Mouse (Mus musculus) neural tube, embryonic 14.5 days (tissue): ENCODE results near the gene Il12rb2. TPM values are rescaled to one million over a fixed set of nuclear protein-coding genes. Genes with fewer than 3 reads are reported as not detected.

Experiments
- ATAC-seq: fragments of 200-750 bp; cut with Nextera tagmentation; 2 replicates; pipeline ENCODE4 v1.8.0; 2017; ENCODE audit warnings: low read depth, mild to moderate bottlenecking, moderate TSS enrichment, moderate library complexity
- H3K27ac ChIP-seq: fragments of 300-500 bp; sonication (generic); 2 replicates; pipeline ENCODE4 v1.5.1; 2014; ENCODE audit warnings: low read depth, mild to moderate bottlenecking, control low read depth, low read length, moderate library complexity, mixed read lengths
- H3K27me3 ChIP-seq: fragments of 300-500 bp; sonication (generic); 2 replicates; pipeline ENCODE4 v1.6.1; 2014; ENCODE audit warnings: low read length; ENCODE audit not compliant: control insufficient read depth, insufficient read depth
- H3K36me3 ChIP-seq: fragments of 300-500 bp; sonication (generic); 2 replicates; pipeline ENCODE4 v1.6.1; 2014; ENCODE audit warnings: low read length, mixed read lengths; ENCODE audit not compliant: control insufficient read depth, insufficient read depth
- H3K4me1 ChIP-seq: fragments of 300-500 bp; sonication (generic); 2 replicates; pipeline ENCODE4 v1.6.1; 2014; ENCODE audit warnings: low read length; ENCODE audit not compliant: control insufficient read depth, insufficient read depth
- H3K4me2 ChIP-seq: fragments of 300-500 bp; sonication (generic); 2 replicates; pipeline ENCODE4 v1.6.1; 2014; ENCODE audit warnings: mild to moderate bottlenecking, low read depth, low read length, control low read depth
- H3K4me3 ChIP-seq: fragments of 300-500 bp; sonication (generic); 2 replicates; pipeline ENCODE4 v1.5.1; 2014; ENCODE audit warnings: low read depth, low read length, control low read depth, mixed read lengths
- H3K9ac ChIP-seq: fragments of 300-500 bp; sonication (generic); replicated peaks from 2 replicates; pipeline ENCODE4 v1.6.1; 2014; ENCODE audit warnings: low read depth, mild to moderate bottlenecking, control low read depth, low read length, mixed read lengths
- H3K9me3 ChIP-seq: fragments of 300-500 bp; sonication (generic); 2 replicates; pipeline ENCODE4 v1.6.1; 2016; ENCODE audit warnings: low read length; ENCODE audit not compliant: control insufficient read depth
- WGBS: fragments of 180-500 bp; shearing (Covaris S2); extraction: QIAGEN DNeasy Blood & Tissue Kit; methylation state at CpG from one replicate; pipeline ENCODE4 v1.1.7; 2014; 5-methylcytosine and 5-hydroxymethylcytosine counted together
- polyA plus RNA-seq: library from polyadenylated mRNA; unstranded; fragments of >200 nt; fragmentation: Nextera tagmentation; extraction: Ambion mirVana; gene quantifications from 2 replicates; pipeline ENCODE4 v1.2.1, GENCODE M21; 2014

Gene Il12rb2
- polyA plus RNA-seq, 1 experiment from 2014 or later, result 0.11 TPM

- Histone ChIP-seq H3K4me1 (no peaks in the 10 kb centered on the region), H3K27ac (no peak overlapping the region), H3K4me2 (no peak overlapping the region), H3K9ac (no peak overlapping the region), H3K27me3 (no peaks in the 10 kb centered on the region), H3K9me3 (no peaks in the 10 kb centered on the region), H3K4me3 (no peak overlapping the region), H3K36me3 (no peaks in the 10 kb centered on the region)
- no peak for ATAC-seq
- WGBS, result 93% methylated on average over 10 of the region's 10 CpGs
Observed at GRCm38 (mm10) chr6:67303210-67303609, 72.8 kb downstream of the Il12rb2 start.

GRCm38 (mm10) chr6:67302471-67302870 is 73.5 kb downstream of the Il12rb2 start:
- H3K4me3 ChIP-seq, result no peak overlapping the region
- no peaks in the 10 kb centered on the region for H3K4me1 ChIP-seq
- no peak overlapping the region for H3K9ac ChIP-seq
- no peaks in the 10 kb centered on the region for H3K27me3 ChIP-seq
- WGBS, result 92% methylated on average over 4 of the region's 4 CpGs
- H3K27ac ChIP-seq, result no peak overlapping the region
- H3K36me3 ChIP-seq, result no peaks in the 10 kb centered on the region
- ATAC-seq, result no peak
- H3K4me2 ChIP-seq, result no peak overlapping the region
- no peaks in the 10 kb centered on the region for H3K9me3 ChIP-seq

DNA sequence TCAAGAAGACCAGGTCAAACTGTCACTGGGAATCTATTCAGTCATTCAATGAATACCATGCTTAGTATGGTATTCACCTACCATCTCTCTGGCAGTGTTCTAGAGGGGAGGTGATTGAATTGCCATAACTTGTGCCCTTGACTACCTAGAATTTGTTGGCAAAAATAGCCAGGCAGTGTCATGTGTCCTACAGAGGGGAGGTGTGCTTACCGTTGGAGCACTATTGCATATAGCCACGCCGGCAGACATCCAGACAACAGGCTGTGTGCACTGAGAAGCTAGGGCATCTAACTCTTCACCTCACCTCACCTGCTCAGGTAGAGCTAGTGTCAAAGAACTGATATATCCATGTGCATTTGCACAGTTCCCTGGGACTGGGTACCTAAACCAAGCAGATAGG is 74.8 kb downstream of the Il12rb2 start:
- no peak overlapping the region for H3K27ac ChIP-seq
- H3K27me3 ChIP-seq, result no peaks in the 10 kb centered on the region
- H3K4me1 ChIP-seq, result no peaks in the 10 kb centered on the region
- H3K36me3 ChIP-seq, result no peaks in the 10 kb centered on the region
- no peaks in the 10 kb centered on the region for H3K9me3 ChIP-seq
- no peak overlapping the region for H3K4me3 ChIP-seq
- no peak overlapping the region for H3K9ac ChIP-seq
- H3K4me2 ChIP-seq, result no peak overlapping the region
- WGBS, result 98% methylated on average over 3 of the region's 3 CpGs
- ATAC-seq, result no peak

GRCm38 (mm10) chr6:67300710-67301163 is 75.3 kb downstream of the Il12rb2 start:
- no peaks in the 10 kb centered on the region for H3K27me3 ChIP-seq
- no peak overlapping the region for H3K4me2 ChIP-seq
- no peaks in the 10 kb centered on the region for H3K36me3 ChIP-seq
- H3K9ac ChIP-seq, result no peak overlapping the region
- no peak overlapping the region for H3K27ac ChIP-seq
- ATAC-seq, result no peak
- H3K9me3 ChIP-seq, result no peaks in the 10 kb centered on the region
- no peaks in the 10 kb centered on the region for H3K4me1 ChIP-seq
- 57% methylated on average over 6 of the region's 6 CpGs for WGBS
- no peak overlapping the region for H3K4me3 ChIP-seq

DNA sequence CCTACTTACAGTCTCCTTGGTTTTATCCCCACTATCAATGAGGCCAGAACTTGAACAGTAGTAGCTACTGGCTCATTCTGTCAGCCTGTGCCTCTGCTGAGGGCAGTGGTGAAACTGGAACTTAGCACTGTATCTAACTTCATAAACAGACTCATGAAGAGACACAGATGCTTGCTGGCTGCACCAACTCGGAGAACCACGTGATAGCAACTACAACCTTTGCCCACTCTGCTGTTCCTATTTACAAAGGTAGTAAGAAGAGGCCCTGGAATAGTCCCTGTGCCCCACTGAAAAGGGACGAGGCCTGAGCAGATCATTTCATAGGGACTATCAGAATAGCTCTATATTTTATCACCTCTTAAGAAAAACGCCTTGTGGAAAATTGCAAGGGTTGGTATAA is 75.7 kb downstream of the Il12rb2 start:
- ATAC-seq, result no peak
- H3K4me1 ChIP-seq, result no peaks in the 10 kb centered on the region
- H3K36me3 ChIP-seq, result no peaks in the 10 kb centered on the region
- H3K27ac ChIP-seq, result no peak overlapping the region
- H3K27me3 ChIP-seq, result no peaks in the 10 kb centered on the region
- no peak overlapping the region for H3K4me2 ChIP-seq
- H3K9me3 ChIP-seq, result no peaks in the 10 kb centered on the region
- H3K4me3 ChIP-seq, result no peak overlapping the region
- 81% methylated on average over 4 of the region's 4 CpGs for WGBS
- H3K9ac ChIP-seq, result no peak overlapping the region

- Histone ChIP-seq H3K9ac (no peak overlapping the region), H3K9me3 (no peaks in the 10 kb centered on the region), H3K4me2 (no peak overlapping the region), H3K4me1 (no peaks in the 10 kb centered on the region), H3K27ac (no peak overlapping the region), H3K36me3 (no peaks in the 10 kb centered on the region), H3K4me3 (no peak overlapping the region), H3K27me3 (no peaks in the 10 kb centered on the region)
- WGBS, result 68% methylated on average over 5 of the region's 5 CpGs
- no peak for ATAC-seq
Observed at GRCm38 (mm10) chr6:67298742-67299141, 77.2 kb downstream of the Il12rb2 start.

- Histone ChIP-seq H3K27me3 (no peaks in the 10 kb centered on the region), H3K36me3 (no peaks in the 10 kb centered on the region), H3K4me1 (no peaks in the 10 kb centered on the region), H3K4me3 (no peak overlapping the region), H3K27ac (no peak overlapping the region), H3K4me2 (no peak overlapping the region), H3K9ac (no peak overlapping the region), H3K9me3 (no peaks in the 10 kb centered on the region)
- WGBS, result 62% methylated on average over 5 of the region's 5 CpGs
- no peak for ATAC-seq
Observed at GRCm38 (mm10) chr6:67296126-67296525, 79.9 kb downstream of the Il12rb2 start.

- Histone ChIP-seq H3K27me3 (no peaks in the 10 kb centered on the region), H3K4me1 (no peaks in the 10 kb centered on the region), H3K9me3 (no peaks in the 10 kb centered on the region), H3K9ac (no peak overlapping the region), H3K4me2 (no peak overlapping the region), H3K36me3 (no peaks in the 10 kb centered on the region), H3K27ac (no peak overlapping the region), H3K4me3 (no peak overlapping the region)
- WGBS, result 84% methylated on average over 5 of the region's 5 CpGs
- ATAC-seq, result no peak
Observed at GRCm38 (mm10) chr6:67292042-67292623, 83.9 kb downstream of the Il12rb2 start.

DNA sequence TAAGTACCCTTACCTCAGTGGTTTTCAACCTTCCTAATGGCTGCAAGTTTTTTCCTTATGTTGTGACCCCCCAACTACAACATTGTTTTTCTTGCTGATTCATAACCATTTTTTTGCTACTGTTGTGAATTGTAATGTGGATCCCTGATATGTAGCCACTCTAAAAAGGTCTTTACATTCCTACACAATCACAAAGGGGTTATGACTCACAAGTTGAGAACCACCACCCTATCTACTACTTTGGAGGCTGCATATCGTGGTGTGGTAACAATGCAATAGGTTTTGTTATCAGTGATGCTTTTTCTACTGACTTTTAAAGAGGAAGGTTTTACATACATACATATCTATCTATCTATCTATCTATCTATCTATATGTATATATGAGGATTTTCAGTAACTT is 93.1 kb downstream of the Il12rb2 start:
- ATAC-seq, result no peak
- Histone ChIP-seq H3K27me3 (no peaks in the 10 kb centered on the region), H3K4me2 (no peak overlapping the region), H3K9me3 (no peaks in the 10 kb centered on the region), H3K36me3 (peaks cover 24% of the 10 kb centered on the region; the same call in 1 of the 2 replicates), H3K27ac (no peak overlapping the region), H3K4me3 (no peak overlapping the region), H3K4me1 (no peaks in the 10 kb centered on the region), H3K9ac (no peak overlapping the region)
- WGBS, result 96% methylated on average over 1 of the region's 1 CpGs
